Mouse (Mus musculus): ENCODE data around the gene Nemf. TPM values are rescaled to one million over a fixed set of nuclear protein-coding genes. Genes with fewer than 3 reads are reported as not detected.
"Not testable (repeated sequence)": the region's sequence is repeated elsewhere in the genome, so short reads cannot be mapped to it uniquely, and the experiment has no call there.

The Nemf gene
- polyA plus RNA-seq, 1 experiment from 2014 or later = 44.5 TPM

DNA sequence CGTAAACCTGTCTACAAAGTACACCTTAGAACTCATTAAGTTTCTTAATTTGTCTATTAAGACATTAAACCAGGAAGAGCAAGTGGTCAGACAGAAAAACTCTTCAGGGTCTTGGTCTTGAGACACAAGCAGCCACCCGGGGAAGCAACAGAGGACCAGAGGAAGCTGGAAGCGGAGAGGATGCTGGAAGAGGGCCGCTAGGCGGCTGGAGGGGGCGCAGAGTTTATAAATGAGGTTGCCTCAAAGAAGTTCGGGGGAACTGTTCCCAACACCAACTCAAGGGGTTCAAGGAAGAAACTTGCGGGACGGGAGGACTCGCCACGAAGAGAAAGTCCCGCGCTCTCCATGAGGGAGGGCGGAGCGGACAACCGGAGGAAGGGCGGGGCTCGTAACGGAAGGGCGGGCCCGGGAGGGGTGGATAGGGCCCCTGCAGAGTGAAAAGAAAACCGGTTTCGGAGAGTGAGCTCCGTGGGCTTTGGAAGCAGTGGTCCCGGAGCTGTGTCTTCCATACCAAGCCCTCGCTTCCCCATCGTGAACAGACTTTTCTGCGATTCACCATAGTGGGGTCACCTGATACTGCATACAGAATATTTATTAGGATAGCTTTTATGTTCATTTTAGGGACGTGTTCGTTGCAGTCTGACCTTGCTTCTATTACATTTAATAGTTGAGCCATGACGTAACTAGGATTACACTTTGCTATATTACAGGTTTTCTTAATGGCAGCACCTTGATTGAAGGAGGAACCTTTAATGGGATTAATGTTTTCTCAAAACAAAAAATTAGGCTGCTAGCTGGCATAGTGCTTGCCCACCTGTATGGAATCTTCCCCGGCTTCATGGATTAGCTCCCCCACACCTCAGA is 7.2 kb upstream of the Nemf start:
- TF ChIP-seq CTCF (IDR thresholded peaks at IDR 0.05) = no peak
- ATAC-seq = peak; percentile 24

DNA sequence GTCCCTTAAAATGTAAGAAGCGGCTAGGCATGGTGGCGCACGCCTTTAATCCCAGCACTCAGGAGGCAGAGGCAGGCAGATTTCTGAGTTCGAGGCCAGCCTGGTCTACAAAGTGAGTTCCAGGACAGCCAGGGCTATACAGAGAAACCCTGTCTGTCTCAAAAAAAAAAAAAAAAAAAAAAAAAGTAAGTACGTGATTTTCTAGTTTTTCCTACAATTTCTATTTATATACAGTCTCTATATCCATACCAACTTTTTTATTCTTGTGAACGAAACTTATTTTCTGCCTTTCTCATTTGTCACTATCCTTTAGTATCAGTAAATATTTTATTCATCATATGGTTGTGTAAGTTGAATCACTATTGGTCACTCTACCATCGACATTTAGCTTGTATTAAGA is 6.1 kb upstream of the Nemf start:
- POLR2A ChIA-PET = interaction anchor here (0.6 to 0.8 kb wide), 2 partner anchors 63 to 206 kb away, joined by 3 to 5 read pairs; no protein-coding TSS in a partner anchor
- not testable (repeated sequence) for DNase-seq (ENCODE audit: low read depth, low spot score); ATAC-seq; H3K27me3 ChIP-seq
- CTCF ChIA-PET = interaction anchor here (1.0 to 1.8 kb wide), 2 partner anchors 8 to 211 kb away, joined by 3 to 5 read pairs; no protein-coding TSS in a partner anchor
- in situ Hi-C loops (cut with MboI; ENCODE audit: low pct_unique_long_range_greater_than_20kb) = loop anchor here (25.0 kb wide), 1 partner anchor 524 kb away; the partner anchor contains the start of genes Atl1 and Map4k5

More for the DNA sequence above, 7.2 kb upstream of the Nemf start:
- ChIA-PET POLR2A (interaction anchor here (0.8 to 0.9 kb wide), 2 partner anchors 54 to 205 kb away, joined by 3 to 5 read pairs; no protein-coding TSS in a partner anchor), CTCF (interaction anchor here (0.9 to 1.8 kb wide), 5 partner anchors 9 to 216 kb away, joined by 3 to 5 read pairs (median 3); no protein-coding TSS in a partner anchor)
- no peaks in the 10 kb centered on the region for H3K27me3 ChIP-seq
- DNase-seq (ENCODE audit: low read depth, low spot score) = no peak
- in situ Hi-C loops (cut with MboI; ENCODE audit: low pct_unique_long_range_greater_than_20kb) = loop anchor here (25.0 kb wide), 1 partner anchor 523 kb away; the partner anchor contains the start of genes Atl1 and Map4k5

DNA sequence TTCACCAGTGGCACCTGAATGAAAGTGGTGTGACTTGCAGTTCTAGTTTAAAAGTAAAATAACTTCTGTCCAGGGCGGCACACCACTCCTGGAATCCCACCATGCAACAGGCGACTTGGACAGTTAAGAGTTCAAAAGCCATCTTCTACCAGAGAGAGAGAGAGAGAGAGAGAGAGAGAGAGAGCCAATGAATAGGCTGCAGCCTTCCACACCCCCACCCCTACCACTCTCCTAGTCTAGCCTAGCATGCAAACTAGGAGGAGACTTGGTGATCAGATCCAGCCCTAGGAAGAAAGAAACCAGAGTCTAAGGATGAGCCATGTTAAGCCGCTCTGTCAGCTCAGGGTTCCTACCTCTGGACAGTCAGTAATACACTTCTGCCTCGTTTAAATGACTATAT is 5.4 kb upstream of the Nemf start:
- ATAC-seq (no peak), DNase-seq (ENCODE audit: low read depth, low spot score) (no peak)
- POLR2A ChIA-PET = interaction anchor here (0.6 to 0.8 kb wide), 3 partner anchors 15 to 220 kb away, joined by 3 to 5 read pairs (median 3); no protein-coding TSS in a partner anchor
- CTCF ChIA-PET = interaction anchor here (1.0 to 1.3 kb wide), 2 partner anchors 210 to 214 kb away, joined by 3 read pairs; no protein-coding TSS in a partner anchor
- no peak for TF ChIP-seq CTCF (IDR thresholded peaks at IDR 0.05)
- H3K27me3 ChIP-seq = no peaks in the 10 kb centered on the region
- in situ Hi-C loops (cut with MboI; ENCODE audit: low pct_unique_long_range_greater_than_20kb) = loop anchor here (25.0 kb wide), 1 partner anchor 525 kb away; the partner anchor contains the start of genes Atl1 and Map4k5

DNA sequence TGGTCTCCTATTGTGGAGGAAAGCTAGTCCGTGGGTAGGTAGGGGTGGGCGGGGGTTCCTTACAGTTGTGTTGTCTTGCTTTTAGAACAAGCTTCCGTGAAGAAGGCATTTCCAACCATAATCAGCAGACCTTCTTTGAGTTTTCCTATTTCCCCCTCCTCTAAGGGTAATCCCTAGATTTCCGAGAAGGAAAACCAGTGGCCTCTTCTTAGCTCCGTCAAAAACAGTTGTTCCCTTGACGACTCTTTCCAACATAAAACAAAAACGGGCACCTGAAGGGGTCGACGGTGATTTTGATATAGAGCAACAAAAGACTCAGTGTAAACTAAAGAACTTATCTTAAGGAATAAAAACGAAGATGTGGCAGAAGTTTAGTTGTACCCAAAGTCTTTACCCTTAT is 5.0 kb upstream of the Nemf start:
- POLR2A ChIA-PET = interaction anchor here (0.6 to 0.8 kb wide), 3 partner anchors 16 to 220 kb away, joined by 3 to 5 read pairs (median 3); no protein-coding TSS in a partner anchor
- in situ Hi-C loops (cut with MboI; ENCODE audit: low pct_unique_long_range_greater_than_20kb) = loop anchor here (25.0 kb wide), 1 partner anchor 525 kb away; the partner anchor contains the start of genes Atl1 and Map4k5
- ATAC-seq (no peak), DNase-seq (ENCODE audit: low read depth, low spot score) (no peak)
- TF ChIP-seq CTCF (IDR thresholded peaks at IDR 0.05) = no peak
- no peaks in the 10 kb centered on the region for H3K27me3 ChIP-seq
- CTCF ChIA-PET = interaction anchor here (1.0 to 1.3 kb wide), 3 partner anchors 12 to 214 kb away, joined by 3 read pairs; no protein-coding TSS in a partner anchor

DNA sequence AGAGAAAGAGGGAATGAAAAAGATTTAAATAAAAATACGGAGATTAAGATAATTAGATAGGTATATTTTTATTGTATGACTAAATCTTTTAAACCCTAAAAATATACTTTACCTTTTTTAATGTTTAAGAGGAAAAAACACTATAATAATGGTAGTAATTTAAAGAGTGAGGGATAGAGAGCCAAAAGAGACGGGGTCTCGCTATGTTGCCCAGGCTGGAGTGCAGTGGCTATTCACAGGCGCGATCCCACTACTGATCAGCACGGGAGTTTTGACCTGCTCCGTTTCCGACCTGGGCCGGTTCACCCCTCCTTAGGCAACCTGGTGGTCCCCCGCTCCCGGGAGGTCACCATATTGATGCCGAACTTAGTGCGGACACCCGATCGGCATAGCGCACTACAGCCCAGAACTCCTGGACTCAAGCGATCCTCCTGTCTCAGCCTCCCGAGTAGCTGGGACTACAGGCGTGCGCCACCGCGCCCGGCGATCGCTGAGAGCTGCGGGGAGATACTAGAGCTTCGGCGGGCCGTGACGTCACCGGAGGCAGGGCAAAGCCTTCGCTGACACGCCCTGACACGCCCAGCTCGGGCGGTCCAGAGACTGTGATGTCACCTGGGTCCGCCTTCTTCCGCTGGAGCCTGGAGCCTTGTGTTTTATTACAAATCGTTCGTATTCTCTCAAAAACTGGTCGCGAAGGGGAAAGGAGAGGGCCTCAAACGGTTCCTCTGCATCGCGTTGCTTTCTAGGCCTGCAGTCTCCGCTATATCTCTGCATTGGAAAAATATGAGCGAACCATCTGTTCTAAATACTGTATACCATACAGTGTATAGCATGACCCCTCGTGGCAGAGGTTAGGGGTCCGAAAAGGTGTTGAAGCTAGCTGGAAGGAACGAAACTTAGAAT is 4.3 kb upstream of the Nemf start:
- POLR2A ChIA-PET = interaction anchor here (0.7 to 0.8 kb wide), 2 partner anchors 87 to 221 kb away, joined by 3 to 5 read pairs; no protein-coding TSS in a partner anchor
- H3K27me3 ChIP-seq = not testable (repeated sequence)
- DNase-seq (ENCODE audit: low read depth, low spot score) = peak; percentile 98
- CTCF ChIA-PET = interaction anchor here (1.0 to 1.3 kb wide), 3 partner anchors 13 to 215 kb away, joined by 3 read pairs; no protein-coding TSS in a partner anchor
- peak; percentile 83 for ATAC-seq
- in situ Hi-C loops (cut with MboI; ENCODE audit: low pct_unique_long_range_greater_than_20kb) = loop anchor here (25.0 kb wide), 1 partner anchor 526 kb away; the partner anchor contains the start of genes Atl1 and Map4k5

DNA sequence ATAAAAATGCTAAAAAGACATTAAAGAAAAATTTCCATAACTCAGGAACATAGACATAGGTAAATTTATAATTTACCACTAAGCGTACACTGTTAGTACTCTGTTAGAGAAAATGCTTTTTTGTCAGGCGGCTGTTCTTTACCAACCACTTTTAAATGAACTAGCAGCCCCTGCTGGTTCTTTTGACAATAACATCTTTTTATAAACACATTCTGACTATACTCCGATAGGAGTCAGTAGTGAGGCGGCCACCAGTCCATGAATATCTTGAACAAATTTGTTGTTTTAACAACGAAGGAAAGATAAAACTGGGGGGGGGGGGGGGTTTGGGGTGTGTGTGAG is 3.7 kb upstream of the Nemf start:
- ATAC-seq (no peak), DNase-seq (ENCODE audit: low read depth, low spot score) (peak; percentile 84)
- H3K27me3 ChIP-seq = no peaks in the 10 kb centered on the region
- in situ Hi-C loops (cut with MboI; ENCODE audit: low pct_unique_long_range_greater_than_20kb) = loop anchor here (25.0 kb wide), 1 partner anchor 527 kb away; the partner anchor contains the start of genes Atl1 and Map4k5
- ChIA-PET POLR2A (no interaction called here), CTCF (no interaction called here)
- TF ChIP-seq CTCF (IDR thresholded peaks at IDR 0.05) = peak; percentile 91

DNA sequence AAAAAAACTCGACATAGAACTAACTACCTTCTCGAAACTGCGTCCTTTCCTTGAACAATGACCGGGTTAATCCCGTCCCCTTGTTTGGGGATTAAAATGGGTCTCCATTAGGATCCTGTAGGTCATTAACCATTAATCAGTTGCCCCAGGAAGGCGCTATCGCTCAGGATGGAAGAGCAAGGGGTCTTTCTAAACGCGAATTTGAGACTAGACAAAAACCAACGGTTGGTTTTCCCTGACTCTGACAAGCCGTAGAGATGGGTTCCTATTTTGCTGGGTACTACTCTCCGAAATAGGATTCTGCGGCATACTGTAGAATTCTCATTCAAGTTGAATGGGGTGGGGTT is 308 bp upstream of the Nemf start:
- POLR2A ChIA-PET = no interaction called here
- TF ChIP-seq CTCF (IDR thresholded peaks at IDR 0.05) = peak; percentile 12
- CTCF ChIA-PET = no interaction called here
- no peak for DNase-seq (ENCODE audit: low read depth, low spot score)
- H3K27me3 ChIP-seq = no peaks in the 10 kb centered on the region
- no peak for ATAC-seq
- in situ Hi-C loops (cut with MboI; ENCODE audit: low pct_unique_long_range_greater_than_20kb) = loop anchor here (5.0 to 25.0 kb wide), 3 partner anchors 225 to 530 kb away; partner anchors contain the start of genes Atl1, Map4k5 and Vcpkmt

DNA sequence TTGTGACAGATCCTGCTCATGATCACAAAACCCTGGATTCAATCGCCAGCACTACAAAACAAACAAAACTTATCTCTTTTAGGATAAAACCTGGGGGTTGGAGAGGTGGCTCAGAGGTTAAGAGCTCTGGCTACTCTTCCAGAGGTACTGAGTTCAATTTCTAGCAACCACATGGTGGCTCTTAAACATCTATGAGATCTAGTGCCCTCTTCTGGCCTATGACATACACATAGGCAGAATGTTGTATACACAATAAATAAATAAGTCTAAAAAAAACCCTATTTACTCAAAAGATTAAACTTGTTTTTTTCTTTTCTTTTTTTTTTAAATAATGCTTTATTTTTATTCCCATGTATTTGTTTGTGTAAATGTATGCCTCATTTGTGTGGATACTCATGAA is 5.3 kb downstream of the Nemf start:
- DNase-seq (ENCODE audit: low read depth, low spot score) (no peak), ATAC-seq (no peak)
- ChIA-PET POLR2A (no interaction called here), CTCF (interaction anchor here (0.7 to 1.8 kb wide), 12 partner anchors 9 to 277 kb away, joined by 3 to 11 read pairs (median 3); no protein-coding TSS in a partner anchor)
- no peaks in the 10 kb centered on the region for H3K27me3 ChIP-seq
- in situ Hi-C loops (cut with MboI; ENCODE audit: low pct_unique_long_range_greater_than_20kb) = loop anchor here (25.0 kb wide), 1 partner anchor 536 kb away; the partner anchor contains the start of genes Atl1 and Map4k5
- peak; percentile 45 for TF ChIP-seq CTCF (IDR thresholded peaks at IDR 0.05)

DNA sequence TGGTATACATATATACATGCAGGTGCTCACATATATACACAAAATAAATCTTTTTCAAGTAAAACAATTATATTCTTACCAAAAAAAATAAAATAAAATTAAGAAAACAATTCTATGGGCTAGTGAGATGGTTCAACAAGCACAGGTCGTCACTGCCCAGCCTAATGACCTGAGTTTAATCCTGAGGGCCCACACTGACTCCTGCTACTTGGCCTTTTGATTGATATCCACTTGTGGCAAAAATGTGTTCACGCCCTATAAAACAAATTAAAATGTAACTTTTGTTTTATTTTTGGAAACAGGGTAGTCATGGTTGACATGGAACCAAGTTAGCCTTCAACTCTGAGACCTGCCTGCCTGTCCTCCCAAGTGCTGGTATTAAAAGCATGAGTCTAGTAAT is 7.0 kb downstream of the Nemf start:
- in situ Hi-C loops (cut with MboI; ENCODE audit: low pct_unique_long_range_greater_than_20kb) = loop anchor here (25.0 kb wide), 1 partner anchor 537 kb away; the partner anchor contains the start of genes Atl1 and Map4k5
- ChIA-PET POLR2A (no interaction called here), CTCF (no interaction called here)
- ATAC-seq (no peak), DNase-seq (ENCODE audit: low read depth, low spot score) (no peak)
- TF ChIP-seq CTCF (IDR thresholded peaks at IDR 0.05) = no peak
- no peaks in the 10 kb centered on the region for H3K27me3 ChIP-seq

All from Patski (cell line).